Mouse (Mus musculus) lung, embryonic 16.5 days (tissue): ENCODE data around the gene Gm21149. TPM values are rescaled to one million over a fixed set of nuclear protein-coding genes. Genes with fewer than 3 reads are reported as not detected.
A peak's percentile ranks its signal among the peaks of the same experiment; 100 is the strongest.
"Not testable (repeated sequence)": the region's sequence is repeated elsewhere in the genome, so short reads cannot be mapped to it uniquely, and the experiment has no call there.

ENCODE experiments used
- ATAC-seq: fragments of 200-750 bp; cut with Nextera tagmentation; 2 replicates; pipeline ENCODE4 v1.8.0; 2017; ENCODE audit warnings: low read depth, mild to moderate bottlenecking, moderate library complexity
- H3K27ac ChIP-seq: fragments of 300-500 bp; sonication (generic); 2 replicates; pipeline ENCODE4 v1.5.1; 2014; ENCODE audit warnings: mild to moderate bottlenecking, control low read depth, low read length
- H3K27me3 ChIP-seq: fragments of 300-500 bp; sonication (generic); 2 replicates; pipeline ENCODE4 v1.6.1; 2014; ENCODE audit warnings: low read depth, low read length, mixed read lengths; ENCODE audit not compliant: control insufficient read depth, insufficient read depth
- H3K36me3 ChIP-seq: fragments of 300-500 bp; sonication (generic); 2 replicates; pipeline ENCODE4 v1.6.1; 2014; ENCODE audit warnings: low read length; ENCODE audit not compliant: control insufficient read depth, insufficient read depth
- H3K4me1 ChIP-seq: fragments of 300-500 bp; sonication (generic); replicated peaks from 2 replicates; pipeline ENCODE4 v1.6.1; 2014; ENCODE audit warnings: low read length, mixed read lengths; ENCODE audit not compliant: control insufficient read depth, insufficient read depth
- H3K4me2 ChIP-seq: fragments of 300-500 bp; sonication (generic); 2 replicates; pipeline ENCODE4 v1.6.1; 2014; ENCODE audit warnings: low read depth, low read length, control low read depth
- H3K4me3 ChIP-seq: fragments of 300-500 bp; sonication (generic); 2 replicates; pipeline ENCODE4 v1.5.1; 2014; ENCODE audit warnings: mild to moderate bottlenecking, low read length, control low read depth
- H3K9ac ChIP-seq: fragments of 300-500 bp; sonication (generic); 2 replicates; pipeline ENCODE4 v1.6.1; 2014; ENCODE audit warnings: low read length, control low read depth
- H3K9me3 ChIP-seq: fragments of 300-500 bp; sonication (generic); 2 replicates; pipeline ENCODE4 v1.6.1; 2016; ENCODE audit warnings: low read length; ENCODE audit not compliant: control insufficient read depth
- WGBS: fragments of 180-500 bp; shearing (Covaris S2); extraction: QIAGEN DNeasy Blood & Tissue Kit; methylation state at CpG from one replicate; pipeline ENCODE4 v1.1.7; 2014; 5-methylcytosine and 5-hydroxymethylcytosine counted together
- polyA plus RNA-seq: library from polyadenylated mRNA; unstranded; fragments of >200 nt; fragmentation: Nextera tagmentation; extraction: Ambion mirVana; gene quantifications from 2 replicates; pipeline ENCODE4 v1.2.1, GENCODE M21; 2015

Gene Gm21149
- polyA plus RNA-seq, 1 experiment from 2014 or later: not detected

GRCm38 (mm10) chr5:15507309-15507619 lies 30.9 kb upstream of the Gm21149 start:
- WGBS: 62% methylated on average over 3 of the region's 3 CpGs
- H3K27me3 ChIP-seq: no peaks in the 10 kb centered on the region
- H3K4me1 ChIP-seq: no peaks in the 10 kb centered on the region
- H3K9me3 ChIP-seq: peaks cover 10% of the 10 kb centered on the region; the same call in 1 of the 2 replicates
- no peak overlapping the region for H3K4me3 ChIP-seq
- ATAC-seq: no peak
- no peak overlapping the region for H3K4me2 ChIP-seq
- no peak overlapping the region for H3K27ac ChIP-seq
- H3K9ac ChIP-seq: no peak overlapping the region
- no peaks in the 10 kb centered on the region for H3K36me3 ChIP-seq

GRCm38 (mm10) chr5:15506575-15507308 lies 30.4 kb upstream of the Gm21149 start:
- ATAC-seq: peak; percentile 68
- Histone ChIP-seq H3K27me3 (no peaks in the 10 kb centered on the region), H3K9ac (0 out of 2 replicates have a peak overlapping the region, but pooled peaks have one; percentile 14), H3K4me3 (peak overlapping the region; percentile 32), H3K4me1 (no peaks in the 10 kb centered on the region), H3K27ac (no peak overlapping the region), H3K4me2 (peak overlapping the region; percentile 23), H3K36me3 (no peaks in the 10 kb centered on the region), H3K9me3 (peaks cover 7% of the 10 kb centered on the region; the same call in 1 of the 2 replicates)
- 45% methylated on average over 16 of the region's 16 CpGs for WGBS

DNA sequence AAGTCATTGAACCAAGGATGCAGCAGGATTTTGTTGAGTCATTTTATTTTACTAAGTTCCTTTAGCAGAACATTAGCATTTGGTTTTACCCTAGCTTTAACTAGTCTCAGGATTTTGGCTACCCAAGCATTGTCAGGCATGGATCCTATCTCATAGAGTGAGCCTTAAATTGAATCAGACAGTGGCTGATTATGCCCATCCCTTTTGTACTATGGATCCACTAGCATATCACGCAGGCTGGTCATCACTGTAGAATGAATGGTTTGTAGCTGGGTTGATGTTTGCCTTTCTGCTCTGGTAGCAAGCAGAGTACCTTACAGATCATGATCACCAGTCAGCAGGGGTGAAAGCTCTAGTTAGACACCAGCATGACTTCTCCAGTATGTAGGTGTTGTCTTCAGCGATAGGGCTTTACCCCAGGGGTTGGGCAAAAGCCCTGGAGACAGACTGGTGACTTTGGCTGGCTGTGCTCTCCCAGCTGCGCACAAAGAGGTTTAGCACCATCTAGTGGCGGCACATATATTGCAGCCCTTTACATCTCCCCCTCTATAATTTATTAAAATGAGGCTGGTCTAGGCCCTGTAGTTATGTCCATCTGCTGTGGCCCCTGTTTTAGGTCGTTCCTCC lies 22.6 kb upstream of the Gm21149 start:
- not testable (repeated sequence) for H3K9me3 ChIP-seq, H3K4me2 ChIP-seq, H3K9ac ChIP-seq, H3K27me3 ChIP-seq, H3K27ac ChIP-seq, H3K4me3 ChIP-seq, H3K4me1 ChIP-seq, H3K36me3 ChIP-seq
- WGBS: 31% methylated on average over 5 of the region's 5 CpGs
- ATAC-seq: peak; percentile 59; the same call in 1 of the 2 replicates

- ATAC-seq, H3K9me3 ChIP-seq, H3K27me3 ChIP-seq, H3K27ac ChIP-seq, H3K9ac ChIP-seq, H3K4me1 ChIP-seq, H3K4me2 ChIP-seq, H3K36me3 ChIP-seq, H3K4me3 ChIP-seq: not testable (repeated sequence)
- WGBS: 63% methylated on average over 3 of the region's 3 CpGs
These were observed 22.0 kb upstream of the Gm21149 start for GRCm38 (mm10) chr5:15498350-15498749.

DNA sequence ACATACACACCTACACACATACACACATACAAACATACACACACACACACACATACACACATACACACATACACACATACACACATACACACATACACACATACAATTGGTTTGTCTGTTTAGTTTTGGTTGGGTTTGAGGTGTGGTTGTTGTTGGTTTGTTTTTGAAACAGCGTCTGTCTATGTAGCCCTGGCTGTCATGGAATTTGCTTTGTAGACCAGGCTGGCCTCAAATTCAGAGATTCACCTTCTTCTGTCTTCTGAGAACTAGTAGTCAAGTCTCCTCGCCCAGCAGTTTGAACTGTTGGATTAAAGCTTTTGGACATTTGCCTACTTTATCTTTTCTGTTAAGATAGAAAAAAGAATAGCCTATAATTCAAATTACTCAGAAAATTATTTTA lies 14.6 kb upstream of the Gm21149 start:
- WGBS: 49% methylated on average over 2 of the region's 2 CpGs
- H3K4me3 ChIP-seq, H3K4me2 ChIP-seq, H3K4me1 ChIP-seq, ATAC-seq, H3K9me3 ChIP-seq, H3K9ac ChIP-seq, H3K27ac ChIP-seq, H3K36me3 ChIP-seq, H3K27me3 ChIP-seq: not testable (repeated sequence)

GRCm38 (mm10) chr5:15488743-15489142 lies 12.4 kb upstream of the Gm21149 start:
- Histone ChIP-seq H3K4me2 (no peak overlapping the region), H3K9me3 (peaks cover 9% of the 10 kb centered on the region), H3K36me3 (no peaks in the 10 kb centered on the region; the same call in 1 of the 2 replicates), H3K4me3 (no peak overlapping the region), H3K27me3 (no peaks in the 10 kb centered on the region), H3K9ac (no peak overlapping the region), H3K27ac (no peak overlapping the region), H3K4me1 (no peaks in the 10 kb centered on the region)
- ATAC-seq: peak; percentile 43; the same call in 1 of the 2 replicates
- 85% methylated on average over 5 of the region's 5 CpGs for WGBS

DNA sequence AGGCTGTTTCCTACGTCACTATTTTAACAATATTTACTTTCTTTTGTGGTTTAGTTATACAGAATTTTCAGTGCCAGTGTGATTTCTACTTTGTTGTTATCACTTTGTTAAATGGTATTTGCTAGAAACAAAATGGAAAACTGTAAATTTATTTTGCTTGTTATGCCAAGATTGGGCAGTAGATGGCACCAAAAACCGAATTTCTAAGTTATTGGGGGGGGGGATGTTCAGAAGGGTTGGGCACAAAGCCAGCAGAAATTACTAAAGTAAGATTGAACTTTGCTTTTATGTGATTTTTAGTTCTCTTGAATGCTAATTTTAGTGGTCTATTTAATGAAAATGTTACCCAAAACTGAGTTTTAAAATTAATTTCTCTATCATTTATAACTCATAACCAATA lies 8.3 kb upstream of the Gm21149 start:
- H3K4me1 ChIP-seq, H3K9ac ChIP-seq, H3K4me2 ChIP-seq, H3K9me3 ChIP-seq, ATAC-seq, H3K27ac ChIP-seq, H3K27me3 ChIP-seq, H3K36me3 ChIP-seq, H3K4me3 ChIP-seq: not testable (repeated sequence)
- WGBS: 17% methylated on average over 2 of the region's 2 CpGs

GRCm38 (mm10) chr5:15483576-15483975 lies 7.3 kb upstream of the Gm21149 start:
- H3K9ac ChIP-seq, H3K27ac ChIP-seq, ATAC-seq, H3K36me3 ChIP-seq, H3K9me3 ChIP-seq, H3K4me2 ChIP-seq, H3K4me1 ChIP-seq, H3K27me3 ChIP-seq, H3K4me3 ChIP-seq: not testable (repeated sequence)
- WGBS: 50% methylated on average over 4 of the region's 4 CpGs

DNA sequence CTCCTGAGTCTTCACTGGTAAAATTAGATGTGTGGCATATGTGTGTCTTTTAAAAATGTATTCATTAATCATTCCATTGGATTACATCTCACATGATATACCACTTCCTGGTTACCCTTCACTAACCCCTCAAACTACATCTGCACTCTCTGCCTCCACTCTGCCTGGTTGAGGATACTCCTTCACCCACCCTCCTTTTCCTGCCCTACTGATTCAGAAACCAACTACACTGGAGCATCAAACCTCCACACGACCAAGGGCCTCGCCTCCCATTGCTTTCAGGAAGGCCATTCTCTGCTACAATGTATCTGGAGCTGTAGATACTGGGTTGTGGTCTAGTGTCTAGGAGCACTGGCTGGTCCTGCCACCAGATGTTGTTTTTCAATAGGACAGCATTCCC lies 6.5 kb upstream of the Gm21149 start:
- H3K9me3 ChIP-seq, H3K4me2 ChIP-seq, H3K36me3 ChIP-seq, ATAC-seq, H3K27ac ChIP-seq, H3K4me3 ChIP-seq, H3K4me1 ChIP-seq, H3K9ac ChIP-seq, H3K27me3 ChIP-seq: not testable (repeated sequence)
- 58% methylated on average over 2 of the region's 2 CpGs for WGBS
